Mouse (Mus musculus) adrenal gland, adult 2 months (tissue): ENCODE measurements around the gene Rbfox2. TPM values are rescaled to one million over a fixed set of nuclear protein-coding genes. Genes with fewer than 3 reads are reported as not detected.
A peak's percentile ranks its signal among the peaks of the same experiment; 100 is the strongest.
"Not testable (repeated sequence)": the region's sequence is repeated elsewhere in the genome, so short reads cannot be mapped to it uniquely, and the experiment has no call there.

Experiments used
- DNase-seq: peaks from one replicate; pipeline ENCODE4 v3.0.0; 2021
- polyA plus RNA-seq: library from polyadenylated mRNA; depleted of rRNA; stranded (reverse); fragments of >200 nt; gene quantifications from 2 replicates; pipeline ENCODE4 v1.2.3, GENCODE M21; 2012
- total RNA-seq, 2 experiments: library from RNA; stranded (reverse); gene quantifications; 2 replicates each; pipeline ENCODE4 v1.2.3; 2021

Rbfox2 gene
- total and polyA plus RNA-seq, 3 experiments, result 56.1 to 74.8 (median 68.7) TPM

DNA sequence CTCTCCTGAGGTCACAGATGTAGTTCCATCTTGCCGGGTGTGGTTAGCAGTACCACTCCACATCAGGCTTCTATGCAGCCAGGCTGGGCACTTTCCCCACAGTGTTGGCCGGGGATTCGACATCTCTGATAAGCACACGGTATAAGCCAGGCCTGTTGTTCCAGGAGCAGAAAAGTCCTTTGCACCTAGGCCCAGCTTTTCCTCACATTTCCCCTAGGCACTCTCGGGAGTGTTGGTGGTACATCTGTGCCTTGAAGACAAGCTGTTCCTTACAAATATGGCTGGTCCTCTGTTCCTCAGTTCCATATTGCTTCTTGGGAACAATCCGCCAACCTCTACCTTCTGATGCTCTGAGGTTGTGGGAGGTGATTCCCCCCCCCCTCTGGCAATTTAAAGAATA lies 240.6 kb downstream of the Rbfox2 start:
- DNase-seq, result no peak

DNA sequence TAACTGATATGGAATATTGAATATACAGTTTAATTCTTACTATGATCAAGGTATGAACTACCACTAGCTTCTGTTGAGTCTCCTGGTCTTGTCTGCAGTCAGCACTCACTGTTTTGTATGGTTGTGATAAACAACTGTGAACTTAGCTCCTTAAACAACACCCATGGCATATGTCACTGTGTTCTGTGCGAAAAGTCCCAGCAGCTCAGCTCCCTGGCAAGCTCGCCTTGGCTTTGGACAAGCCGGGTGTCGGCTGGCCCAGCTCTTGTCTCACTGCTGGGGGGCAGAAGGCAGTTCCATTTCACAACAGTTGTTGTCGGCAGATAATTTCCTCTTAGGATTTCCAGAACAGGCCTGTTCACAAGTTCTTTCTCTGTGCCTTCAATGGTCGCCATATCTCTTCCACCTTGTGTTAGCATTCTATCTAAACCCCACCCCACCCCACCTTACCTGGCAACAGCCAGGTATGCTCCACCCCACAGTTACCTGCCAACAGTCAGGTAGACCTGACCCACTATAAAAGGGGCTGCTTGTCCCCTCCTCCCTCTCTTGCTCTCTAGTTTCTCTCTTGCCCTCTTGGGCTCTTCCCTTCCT lies 241.4 kb downstream of the Rbfox2 start:
- no peak for DNase-seq

DNA sequence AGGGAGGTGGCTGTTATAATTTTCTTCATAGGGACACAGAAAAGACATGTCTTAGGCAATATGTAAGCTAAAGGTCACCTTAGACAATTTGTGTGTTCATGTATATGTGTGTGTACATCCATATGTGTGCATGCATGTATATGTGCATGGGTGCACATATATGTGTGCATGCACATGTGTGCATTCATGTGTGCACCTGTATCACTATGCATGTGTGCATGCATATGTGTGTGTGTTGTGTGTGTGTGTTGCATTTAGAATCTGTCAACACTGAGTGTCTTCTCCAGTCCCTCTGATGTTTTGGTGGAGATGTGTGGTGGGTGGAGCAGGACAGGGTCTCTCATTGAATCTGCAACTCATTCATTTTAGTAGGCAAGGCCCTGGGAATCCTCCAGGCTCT lies 244.1 kb downstream of the Rbfox2 start:
- DNase-seq, result no peak

DNA sequence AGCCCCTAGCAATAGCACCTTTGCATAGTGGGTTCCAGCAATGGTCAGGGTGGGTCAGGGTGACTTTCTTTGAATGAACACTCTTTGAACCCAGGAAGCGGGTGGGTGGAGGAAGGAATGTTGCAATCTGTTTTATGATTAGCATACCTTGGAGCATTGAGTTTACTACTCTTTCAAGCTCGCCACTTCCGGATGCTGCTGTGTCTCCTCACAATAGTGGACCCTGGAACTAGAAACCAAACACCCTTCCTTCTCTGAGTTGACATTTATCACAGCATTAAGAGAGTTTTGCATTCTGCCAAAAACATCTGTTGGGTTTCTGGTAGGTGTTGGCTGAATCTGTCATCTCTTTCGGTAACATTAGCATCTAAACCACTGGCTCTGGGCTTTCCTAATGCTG lies 247.4 kb downstream of the Rbfox2 start:
- DNase-seq, result not testable (repeated sequence)

DNA sequence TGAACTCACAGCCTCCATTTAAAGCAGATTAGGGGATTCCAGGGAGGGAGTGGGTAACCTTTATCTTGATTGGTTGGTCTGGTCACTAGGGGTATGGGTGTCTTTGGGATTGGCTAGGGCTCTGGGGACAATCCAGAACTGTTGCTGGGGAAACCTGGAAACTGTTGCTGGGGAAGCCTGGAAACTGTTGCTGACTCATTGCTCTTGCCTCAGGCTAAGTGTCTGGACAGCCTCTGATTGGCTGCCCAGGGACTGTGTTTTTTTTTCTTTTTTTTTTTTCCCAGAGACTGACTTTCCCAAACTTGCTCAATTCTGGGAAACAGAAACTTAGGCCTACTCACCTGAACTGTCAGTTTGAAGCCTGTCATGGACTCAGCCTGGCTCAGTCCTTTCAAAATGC lies 248.2 kb downstream of the Rbfox2 start:
- DNase-seq, result no peak

DNA sequence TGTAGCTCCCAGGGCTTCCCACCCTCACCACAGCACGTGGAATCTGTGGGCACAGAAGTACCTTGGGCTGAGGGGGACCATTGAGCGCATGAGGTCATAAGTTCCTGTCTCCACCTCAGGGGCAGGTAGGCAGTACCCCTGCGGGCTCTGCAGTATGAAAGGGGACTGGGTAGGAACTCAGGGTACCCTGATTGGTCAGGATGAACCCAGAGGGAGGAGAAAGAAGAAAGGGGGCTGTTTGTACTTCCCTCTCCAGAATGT lies 250.1 kb downstream of the Rbfox2 start:
- DNase-seq, result no peak

DNA sequence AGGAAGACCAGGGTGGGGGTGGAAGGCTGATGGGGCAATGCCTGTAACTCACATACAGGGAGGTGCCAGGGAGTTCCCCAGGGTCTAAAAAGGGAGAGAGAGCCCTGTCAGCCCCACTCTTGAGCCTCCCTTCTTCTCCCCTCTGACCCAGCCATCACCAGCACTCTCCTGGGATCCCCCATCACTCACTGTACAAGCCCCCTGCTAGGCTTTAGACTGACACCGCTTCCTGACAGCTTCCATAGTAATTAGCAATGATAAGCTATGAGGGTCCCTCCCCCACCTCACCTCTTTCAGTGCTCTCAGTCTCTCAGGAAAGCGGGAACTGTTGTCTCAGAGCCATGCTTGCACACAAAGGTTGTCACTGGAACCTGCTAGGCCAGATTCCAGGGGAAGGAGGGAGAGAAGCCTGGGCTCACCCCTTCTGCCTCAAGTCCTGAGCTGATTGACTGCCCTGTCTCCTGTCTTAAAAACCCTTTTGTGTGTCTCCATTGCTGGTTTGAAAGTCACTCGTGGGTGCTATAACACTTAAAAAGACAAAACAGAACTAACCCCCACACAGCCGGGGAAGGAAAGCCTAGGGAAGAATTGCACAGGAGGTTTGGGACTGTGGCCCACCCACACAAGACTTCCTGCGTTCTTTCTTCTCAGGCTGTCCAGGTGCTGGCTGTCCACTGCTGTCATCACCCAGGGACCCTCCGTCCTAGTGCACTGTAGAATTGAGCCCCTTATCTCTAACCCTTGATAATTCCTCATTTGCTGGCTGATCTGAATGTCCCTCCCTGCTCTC lies 250.6 kb downstream of the Rbfox2 start:
- no peak for DNase-seq

DNA sequence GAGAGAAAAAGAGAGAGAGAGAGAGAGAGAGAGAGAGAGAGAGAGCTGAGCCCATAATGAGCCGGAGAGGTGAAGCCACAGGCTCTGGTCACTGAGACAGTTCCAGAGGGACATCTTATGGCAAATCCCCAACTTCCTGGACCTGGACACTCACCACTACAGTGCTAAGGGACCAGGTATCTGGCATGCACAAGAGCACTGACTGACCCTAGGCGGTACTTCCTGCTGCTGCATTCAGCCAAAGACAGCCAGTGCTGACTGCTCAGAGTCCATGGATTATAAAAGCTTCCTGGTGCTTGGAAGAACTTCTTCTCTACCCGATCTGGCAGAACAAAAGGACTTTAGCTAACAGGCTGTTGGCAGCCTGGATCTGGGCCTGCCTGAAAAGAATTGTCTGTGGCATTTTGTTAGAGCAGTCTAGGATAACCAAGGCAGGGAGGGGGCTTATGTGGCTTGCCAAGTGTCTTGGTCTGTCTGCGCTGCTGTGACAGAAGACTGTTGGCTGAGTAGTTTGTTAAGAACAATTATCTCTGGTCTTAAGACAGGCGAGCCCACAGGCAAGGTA lies 252.1 kb downstream of the Rbfox2 start:
- DNase-seq, result no peak

DNA sequence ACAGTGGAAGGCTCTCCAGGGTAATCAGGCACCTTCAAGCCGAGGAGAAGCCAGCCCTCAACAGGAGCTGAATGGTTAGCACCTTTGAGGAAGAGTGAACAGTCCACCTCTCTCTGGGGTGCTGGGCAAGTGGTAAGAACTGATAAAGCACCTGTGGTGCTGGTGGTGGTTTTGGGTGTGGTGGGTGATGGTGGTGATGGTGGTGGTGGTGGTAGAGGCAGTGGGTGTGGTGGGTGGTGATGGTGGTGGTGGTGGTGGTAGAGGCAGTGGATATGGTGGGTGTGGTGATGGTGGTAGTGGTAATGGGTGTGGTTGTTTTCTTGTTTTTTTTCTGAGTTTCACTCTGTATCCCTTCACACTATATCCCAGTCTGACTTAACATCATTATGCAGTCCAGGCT lies 253.8 kb downstream of the Rbfox2 start:
- no peak for DNase-seq

DNA sequence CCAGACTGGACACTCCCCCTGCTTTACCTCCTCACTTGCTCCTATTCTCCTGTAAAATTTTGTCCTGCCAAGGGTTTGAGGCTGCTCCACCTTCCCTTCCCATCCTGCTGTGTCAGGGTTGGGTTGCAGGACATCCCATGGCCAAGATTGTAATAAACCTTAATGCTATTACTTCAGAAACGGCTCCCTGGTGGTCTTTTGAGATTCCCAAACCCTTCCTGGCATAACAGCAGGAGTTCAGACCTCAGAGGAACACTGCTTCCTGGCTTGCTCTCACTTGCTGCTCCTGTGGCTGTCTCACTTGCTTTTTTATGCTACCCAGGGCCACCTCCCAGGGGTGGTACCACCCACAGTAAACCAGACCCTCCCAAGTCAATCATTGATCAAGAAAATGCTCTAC lies 254.6 kb downstream of the Rbfox2 start:
- DNase-seq, result no peak

DNA sequence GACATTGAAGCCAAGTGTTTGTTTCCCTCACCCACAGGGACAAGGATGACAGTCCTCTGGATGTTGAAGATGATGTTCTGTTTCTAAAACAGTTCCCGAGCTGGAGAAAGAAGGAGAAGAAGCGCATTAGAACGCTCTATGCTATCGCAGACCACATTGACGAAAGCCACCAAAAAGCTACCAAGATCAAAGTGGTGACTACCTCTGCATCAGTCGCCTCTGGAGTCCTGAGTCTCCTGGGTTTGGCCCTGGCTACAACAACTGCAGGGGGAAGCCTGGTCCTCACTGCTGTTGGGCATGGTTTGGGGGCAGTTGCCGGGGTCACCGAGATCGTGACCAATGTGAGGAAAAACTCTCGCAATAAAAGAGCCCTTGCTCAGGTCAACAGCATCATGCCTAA lies 256.2 kb downstream of the Rbfox2 start, which contains the start of gene Mb:
Gene Mb (minus strand): TSS at position 101 of the 400 bp plus-strand sequence.
- no peak for DNase-seq

DNA sequence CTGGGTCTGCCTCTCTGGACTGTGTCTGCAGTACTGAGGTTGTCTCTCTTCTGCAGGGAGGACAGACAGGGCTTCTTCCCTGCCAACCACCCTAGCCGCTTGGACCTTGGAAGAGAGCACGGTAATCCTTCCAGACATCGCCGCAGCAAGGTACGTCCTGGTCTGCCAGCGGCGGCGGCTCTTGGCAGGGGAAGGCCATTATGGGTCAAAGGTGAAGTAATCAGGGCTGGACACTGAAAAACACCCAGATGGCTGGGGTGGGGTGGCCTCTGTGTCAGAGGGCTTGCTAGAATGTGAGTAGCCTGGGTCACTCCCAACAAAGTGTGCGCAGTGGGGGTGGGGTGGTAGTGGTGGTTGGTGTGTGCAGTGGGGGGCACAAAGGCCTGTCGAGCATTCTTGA lies 261.2 kb downstream of the Rbfox2 start:
- peak; percentile 32 for DNase-seq

DNA sequence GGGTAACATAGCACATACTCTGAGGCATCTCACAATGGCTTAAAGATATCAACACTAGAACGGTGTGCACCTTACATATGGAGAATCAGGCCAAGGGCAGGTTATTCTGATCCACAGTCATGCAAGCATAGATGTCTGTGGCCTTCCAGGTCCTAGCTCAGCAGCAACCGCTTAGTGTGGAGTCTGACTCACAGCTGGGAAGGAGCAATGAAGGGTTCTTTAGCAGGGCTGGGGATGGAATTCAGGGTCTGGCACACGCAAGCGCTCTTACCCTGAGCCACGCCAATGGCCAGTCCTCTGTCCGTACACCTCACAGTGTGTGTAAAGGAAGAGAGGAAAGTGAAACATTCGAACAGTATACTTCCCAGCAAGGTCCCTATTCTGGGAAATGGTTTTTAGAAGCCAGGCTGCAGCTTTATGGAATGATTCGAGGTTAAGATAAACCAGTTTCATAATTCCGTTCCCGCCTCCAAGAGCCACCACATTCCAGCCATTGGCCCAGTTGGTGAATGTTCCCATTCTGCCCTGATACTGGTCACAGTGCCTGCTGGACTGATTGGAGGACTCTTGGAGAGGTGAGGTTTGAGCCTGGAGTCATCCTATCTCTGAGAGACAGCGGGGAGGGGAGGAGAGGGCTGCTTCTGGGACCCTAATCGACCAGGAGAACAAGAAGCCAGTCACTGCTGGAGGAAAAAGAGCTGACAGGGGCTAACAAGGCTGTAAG lies 262.0 kb downstream of the Rbfox2 start, which contains the start of gene Apol6:
Gene Apol6 (plus strand): TSS at position 133 of the 724 bp plus-strand sequence.
- peak; percentile 65 for DNase-seq

DNA sequence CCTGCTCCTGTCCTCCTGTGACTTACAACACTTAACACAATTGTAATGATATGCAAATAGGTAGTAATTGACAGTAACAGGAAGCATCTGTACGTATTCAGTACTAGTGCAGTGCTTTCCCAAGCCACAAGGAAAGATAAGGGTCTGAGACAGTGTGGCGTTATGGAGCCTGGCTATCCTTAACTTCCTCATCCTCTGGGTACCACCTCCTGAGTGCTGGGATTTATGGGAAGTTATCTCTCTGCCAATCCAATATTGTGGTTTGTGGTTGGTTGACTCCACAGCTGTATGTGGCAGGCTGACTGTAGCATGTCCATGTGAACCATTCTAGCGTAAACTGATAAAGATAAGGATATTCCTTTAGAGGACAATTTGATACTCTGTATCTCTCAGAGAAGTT lies 266.0 kb downstream of the Rbfox2 start:
- DNase-seq, result no peak

DNA sequence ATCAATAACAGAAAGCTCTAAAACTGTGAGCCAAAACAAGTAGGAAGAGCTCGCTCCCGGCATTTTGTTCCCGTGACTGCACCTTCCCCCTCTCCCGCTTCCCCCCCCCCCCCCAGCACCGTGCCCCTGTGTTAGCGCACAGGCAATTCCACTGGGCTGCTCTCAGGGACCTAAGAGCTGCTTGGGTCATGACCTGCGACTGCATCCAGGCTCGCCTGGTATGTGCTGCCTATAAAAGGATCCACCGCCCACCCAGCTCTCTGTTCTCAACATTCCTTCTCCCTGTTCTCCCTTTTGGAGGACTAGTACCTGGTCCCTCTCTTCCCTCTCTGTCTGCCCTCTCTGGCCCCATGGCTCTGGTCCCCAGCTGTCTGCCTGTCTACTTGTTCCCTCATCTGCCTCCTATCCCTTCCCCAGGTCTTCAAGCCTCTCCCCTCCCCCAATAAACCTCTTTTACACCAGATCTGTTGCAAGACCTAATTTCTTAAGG lies 267.5 kb downstream of the Rbfox2 start:
- no peak for DNase-seq

DNA sequence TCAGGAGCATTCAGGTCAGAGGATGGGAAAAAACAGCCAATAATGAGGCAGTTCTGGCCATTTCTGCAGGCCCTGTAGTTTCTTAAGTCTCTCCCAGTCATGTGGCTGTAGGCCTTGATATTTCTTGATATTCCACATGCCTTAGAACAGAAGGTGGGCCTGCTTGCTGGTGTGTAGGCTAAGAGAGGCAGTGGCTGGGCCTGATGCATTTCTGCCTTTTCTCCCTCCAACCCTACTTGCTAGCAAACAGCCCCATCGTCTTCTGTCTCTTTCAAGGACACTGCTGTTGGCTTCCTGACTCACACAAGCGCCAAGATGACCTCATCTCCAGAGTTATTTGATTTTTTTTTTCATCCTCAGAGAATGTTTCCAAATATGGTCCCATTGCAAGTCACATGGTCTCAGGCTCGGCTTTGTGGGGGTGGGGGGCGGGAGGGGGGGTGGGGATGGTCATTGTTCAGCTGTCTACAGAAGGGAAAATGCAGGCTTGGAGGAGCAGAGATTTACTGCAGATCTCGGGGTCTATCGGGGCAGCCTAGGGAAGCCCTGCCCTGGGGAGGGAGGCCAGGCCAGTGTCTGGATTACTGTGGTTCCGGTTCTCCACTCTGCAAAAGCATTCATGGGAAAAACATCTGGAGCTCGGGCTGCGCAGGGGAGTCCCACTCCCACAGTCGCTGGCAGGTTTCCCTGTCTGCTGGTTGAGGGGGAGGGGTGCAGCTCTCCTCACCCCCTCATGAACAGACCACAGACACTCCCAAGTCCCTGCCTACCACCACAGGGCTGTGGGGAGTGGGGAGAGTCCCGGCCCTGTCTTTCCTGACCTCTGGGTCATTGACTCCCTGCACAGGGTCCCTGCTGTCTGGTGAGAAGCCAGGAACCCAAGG lies 269.3 kb downstream of the Rbfox2 start:
- peak; percentile 81 for DNase-seq

DNA sequence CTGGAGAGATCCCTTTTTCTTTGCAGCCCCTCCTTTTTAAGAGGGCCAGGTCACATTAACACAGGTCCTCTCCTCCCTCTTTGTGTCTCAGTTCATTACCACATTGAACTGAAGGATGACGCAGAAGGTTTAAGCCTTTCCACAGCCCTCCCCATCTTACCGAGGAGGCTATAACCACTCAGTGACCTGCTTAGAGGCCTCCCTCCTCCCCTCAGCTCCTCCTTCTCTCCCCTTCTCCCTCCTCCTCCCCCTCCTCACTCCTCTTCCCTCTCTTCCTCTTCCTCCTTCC lies 269.9 kb downstream of the Rbfox2 start:
- no peak for DNase-seq

DNA sequence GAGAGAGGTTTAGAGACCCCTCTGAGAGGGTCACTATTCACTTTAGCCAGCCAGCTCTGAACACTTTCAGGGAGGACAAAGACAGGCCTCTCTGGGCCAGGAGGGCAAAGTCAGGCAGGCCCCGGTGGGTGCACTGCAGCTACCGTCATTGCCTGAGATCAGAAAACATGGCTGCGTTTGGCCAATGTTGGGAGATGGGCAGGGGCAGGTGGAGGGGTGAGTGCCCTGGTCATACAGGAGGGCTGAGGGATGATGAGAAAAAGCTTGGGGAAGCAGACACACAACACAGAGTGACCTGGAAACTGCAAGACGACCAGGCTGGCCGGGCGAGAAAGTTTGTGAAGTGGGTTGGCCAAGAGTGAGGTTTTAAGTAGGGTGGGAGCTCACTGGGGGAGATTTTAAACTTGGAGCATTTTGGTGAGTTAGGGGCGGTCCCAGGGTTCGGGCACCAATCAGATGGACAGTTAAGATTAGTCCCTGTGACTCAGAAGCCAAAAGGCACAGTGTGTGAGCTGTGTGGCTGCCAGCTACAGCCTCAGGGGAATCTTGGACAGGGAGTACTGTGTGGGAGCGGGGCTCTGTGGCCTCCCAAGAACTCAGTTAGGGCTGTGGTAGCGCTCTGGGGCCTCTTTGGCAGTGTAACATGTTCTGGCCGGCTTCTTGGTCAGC lies 270.4 kb downstream of the Rbfox2 start:
- DNase-seq, result peak; percentile 86

DNA sequence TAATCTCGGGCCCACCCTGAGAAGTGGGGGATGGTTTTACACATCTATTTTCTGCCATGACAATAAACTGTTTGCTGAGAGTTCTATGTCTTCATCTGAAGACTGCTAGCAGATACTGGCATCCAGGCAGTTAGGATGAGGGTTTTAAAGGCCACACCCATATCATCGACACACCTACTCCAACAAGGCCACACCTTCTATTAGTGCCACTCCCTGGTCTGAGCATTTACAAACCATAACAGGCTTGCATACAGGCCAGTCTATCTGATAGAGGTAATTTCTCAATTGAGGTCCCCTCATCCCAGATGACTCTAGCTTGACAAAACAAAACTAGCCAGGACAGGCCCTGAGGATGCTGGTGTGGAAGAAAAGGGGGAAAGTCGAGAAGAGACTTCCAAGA lies 271.2 kb downstream of the Rbfox2 start:
- no peak for DNase-seq

DNA sequence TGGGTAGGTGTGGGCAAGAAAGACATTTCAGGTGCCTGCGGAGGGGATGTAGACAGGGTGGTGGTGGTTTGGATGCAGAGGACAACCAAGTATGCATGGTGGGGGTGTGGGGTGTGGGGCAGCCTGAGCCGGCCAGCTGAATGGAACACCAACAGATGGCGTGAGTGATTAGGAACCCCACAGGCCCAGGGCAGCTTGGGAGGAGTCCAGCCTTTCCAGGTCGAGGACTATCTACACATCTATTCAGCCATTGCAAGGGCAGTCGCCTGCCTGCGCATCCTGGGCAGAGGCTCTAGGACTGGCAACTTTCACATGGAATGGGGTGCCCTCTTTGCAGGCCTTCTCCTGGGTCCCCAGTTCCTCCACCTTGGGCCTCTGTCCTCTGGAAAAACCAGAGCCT lies 272.3 kb downstream of the Rbfox2 start:
- no peak for DNase-seq

DNA sequence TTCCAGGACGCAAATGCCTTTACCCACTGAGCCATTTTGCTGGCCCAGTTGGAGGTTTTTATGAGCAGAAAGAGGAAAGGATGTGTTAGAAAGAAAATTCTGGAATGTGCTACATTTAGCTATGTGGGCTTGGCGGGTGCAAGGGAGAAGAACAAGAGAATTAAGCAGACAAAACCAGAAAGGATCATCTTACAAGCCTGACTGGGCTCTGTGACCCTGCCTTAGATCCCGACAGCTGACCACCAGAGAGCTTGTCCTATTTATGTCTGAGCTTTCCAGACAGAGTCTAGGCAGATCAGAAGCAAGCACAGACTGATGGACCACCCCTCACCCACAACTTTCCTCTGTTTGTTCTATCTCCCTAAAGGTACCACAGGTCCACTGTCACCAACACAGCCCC lies 275.5 kb downstream of the Rbfox2 start:
- DNase-seq, result no peak
